Mouse (Mus musculus): ENCODE data around the gene Clp1. TPM values are rescaled to one million over a fixed set of nuclear protein-coding genes. Genes with fewer than 3 reads are reported as not detected.

The Clp1 gene
- total and polyA plus RNA-seq, 2 experiments: 10.9 to 12.6 TPM

- Histone ChIP-seq H3K4me3 (ENCODE audit: insufficient read depth, low read depth, low read length) (no peak overlapping the region), H3K27me3 (ENCODE audit: control insufficient read depth, insufficient read depth, low read length) (no peaks in the 10 kb centered on the region), H3K36me3 (ENCODE audit: control insufficient read depth, insufficient read depth, low read length) (peaks cover 37% of the 10 kb centered on the region), H3K27ac (replicated peaks; ENCODE audit: insufficient read depth, low read depth, low read length) (no peak overlapping the region), H3K79me2 (ENCODE audit: control insufficient read depth, insufficient read depth, low read length) (peaks cover 16% of the 10 kb centered on the region; the same call in 1 of the 2 replicates), H3K4me1 (ENCODE audit: control insufficient read depth, insufficient read depth, low read length) (peaks cover 12% of the 10 kb centered on the region), H3K9ac (ENCODE audit: low read depth, low read length) (no peak overlapping the region)
- TF ChIP-seq POLR2A (IDR thresholded peaks at IDR 0.05; ENCODE audit: extremely low read depth, insufficient read depth, low read length): no peak
- no peak for TF ChIP-seq CTCF (IDR thresholded peaks at IDR 0.05; ENCODE audit: low read depth, low read length)
- DNase-seq (ENCODE audit: extremely low read depth, low read depth, low spot score): no peak
- 97% methylated on average over 1 of the region's 1 CpGs for WGBS
These were observed 21.9 kb downstream of the Clp1 start for GRCm38 (mm10) chr2:84705295-84705694.

- 84% methylated on average over 5 of the region's 5 CpGs for WGBS
- Histone ChIP-seq H3K27ac (replicated peaks; ENCODE audit: insufficient read depth, low read depth, low read length) (no peak overlapping the region), H3K9ac (ENCODE audit: low read depth, low read length) (no peak overlapping the region), H3K4me1 (ENCODE audit: control insufficient read depth, insufficient read depth, low read length) (peaks cover 12% of the 10 kb centered on the region), H3K36me3 (ENCODE audit: control insufficient read depth, insufficient read depth, low read length) (peaks cover 33% of the 10 kb centered on the region), H3K4me3 (ENCODE audit: insufficient read depth, low read depth, low read length) (no peak overlapping the region), H3K79me2 (ENCODE audit: control insufficient read depth, insufficient read depth, low read length) (peaks cover 9% of the 10 kb centered on the region; the same call in 1 of the 2 replicates), H3K27me3 (ENCODE audit: control insufficient read depth, insufficient read depth, low read length) (no peaks in the 10 kb centered on the region)
- TF ChIP-seq POLR2A (IDR thresholded peaks at IDR 0.05; ENCODE audit: extremely low read depth, insufficient read depth, low read length): no peak
- TF ChIP-seq CTCF (IDR thresholded peaks at IDR 0.05; ENCODE audit: low read depth, low read length): no peak
- no peak for DNase-seq (ENCODE audit: extremely low read depth, low read depth, low spot score)
These were observed 22.8 kb downstream of the Clp1 start for GRCm38 (mm10) chr2:84704329-84704728.

- Histone ChIP-seq H3K4me3 (ENCODE audit: insufficient read depth, low read depth, low read length) (no peak overlapping the region), H3K4me1 (ENCODE audit: control insufficient read depth, insufficient read depth, low read length) (peaks cover 12% of the 10 kb centered on the region), H3K27ac (replicated peaks; ENCODE audit: insufficient read depth, low read depth, low read length) (no peak overlapping the region), H3K79me2 (ENCODE audit: control insufficient read depth, insufficient read depth, low read length) (peaks cover 5% of the 10 kb centered on the region; the same call in 1 of the 2 replicates), H3K9ac (ENCODE audit: low read depth, low read length) (no peak overlapping the region), H3K36me3 (ENCODE audit: control insufficient read depth, insufficient read depth, low read length) (peaks cover 32% of the 10 kb centered on the region), H3K27me3 (ENCODE audit: control insufficient read depth, insufficient read depth, low read length) (no peaks in the 10 kb centered on the region)
- 83% methylated on average over 1 of the region's 1 CpGs for WGBS
- TF ChIP-seq POLR2A (IDR thresholded peaks at IDR 0.05; ENCODE audit: extremely low read depth, insufficient read depth, low read length) (no peak), CTCF (IDR thresholded peaks at IDR 0.05; ENCODE audit: low read depth, low read length) (no peak)
- no peak for DNase-seq (ENCODE audit: extremely low read depth, low read depth, low spot score)
These were observed 23.7 kb downstream of the Clp1 start for GRCm38 (mm10) chr2:84703497-84703896.

GRCm38 (mm10) chr2:84695007-84695695 lies 32.0 kb downstream of the Clp1 start:
- no peaks in the 10 kb centered on the region for H3K79me2 ChIP-seq (ENCODE audit: control insufficient read depth, insufficient read depth, low read length)
- no peak overlapping the region for H3K9ac ChIP-seq (ENCODE audit: low read depth, low read length)
- H3K27ac ChIP-seq (replicated peaks; ENCODE audit: insufficient read depth, low read depth, low read length): no peak overlapping the region
- WGBS: 95% methylated on average over 5 of the region's 5 CpGs
- no peaks in the 10 kb centered on the region for H3K4me1 ChIP-seq (ENCODE audit: control insufficient read depth, insufficient read depth, low read length)
- no peak overlapping the region for H3K4me3 ChIP-seq (ENCODE audit: insufficient read depth, low read depth, low read length)
- no peak for DNase-seq (ENCODE audit: extremely low read depth, low read depth, low spot score)
- TF ChIP-seq POLR2A (IDR thresholded peaks at IDR 0.05; ENCODE audit: extremely low read depth, insufficient read depth, low read length): no peak
- no peak for TF ChIP-seq CTCF (IDR thresholded peaks at IDR 0.05; ENCODE audit: low read depth, low read length)
- H3K27me3 ChIP-seq (ENCODE audit: control insufficient read depth, insufficient read depth, low read length): no peaks in the 10 kb centered on the region
- peaks cover 58% of the 10 kb centered on the region for H3K36me3 ChIP-seq (ENCODE audit: control insufficient read depth, insufficient read depth, low read length)

- WGBS: 92% methylated on average over 12 of the region's 12 CpGs
- no peaks in the 10 kb centered on the region for H3K4me1 ChIP-seq (ENCODE audit: control insufficient read depth, insufficient read depth, low read length)
- peaks cover 75% of the 10 kb centered on the region for H3K36me3 ChIP-seq (ENCODE audit: control insufficient read depth, insufficient read depth, low read length)
- DNase-seq (ENCODE audit: extremely low read depth, low read depth, low spot score): no peak
- H3K27ac ChIP-seq (replicated peaks; ENCODE audit: insufficient read depth, low read depth, low read length): no peak overlapping the region
- no peak overlapping the region for H3K4me3 ChIP-seq (ENCODE audit: insufficient read depth, low read depth, low read length)
- H3K27me3 ChIP-seq (ENCODE audit: control insufficient read depth, insufficient read depth, low read length): no peaks in the 10 kb centered on the region
- H3K79me2 ChIP-seq (ENCODE audit: control insufficient read depth, insufficient read depth, low read length): no peaks in the 10 kb centered on the region
- H3K9ac ChIP-seq (ENCODE audit: low read depth, low read length): no peak overlapping the region
- TF ChIP-seq POLR2A (IDR thresholded peaks at IDR 0.05; ENCODE audit: extremely low read depth, insufficient read depth, low read length) (no peak), CTCF (IDR thresholded peaks at IDR 0.05; ENCODE audit: low read depth, low read length) (no peak)
These were observed 37.1 kb downstream of the Clp1 start for GRCm38 (mm10) chr2:84690050-84690449.

All from liver, adult 2 months (tissue).